Mouse (Mus musculus): ENCODE measurements at regions not wholly inside any gene's neighbourhood (a gene's known extent, or its start where the extent isn't known, plus 50 kb on each side); places are given as distances from the start of the nearest gene placed in this dataset.

DNA sequence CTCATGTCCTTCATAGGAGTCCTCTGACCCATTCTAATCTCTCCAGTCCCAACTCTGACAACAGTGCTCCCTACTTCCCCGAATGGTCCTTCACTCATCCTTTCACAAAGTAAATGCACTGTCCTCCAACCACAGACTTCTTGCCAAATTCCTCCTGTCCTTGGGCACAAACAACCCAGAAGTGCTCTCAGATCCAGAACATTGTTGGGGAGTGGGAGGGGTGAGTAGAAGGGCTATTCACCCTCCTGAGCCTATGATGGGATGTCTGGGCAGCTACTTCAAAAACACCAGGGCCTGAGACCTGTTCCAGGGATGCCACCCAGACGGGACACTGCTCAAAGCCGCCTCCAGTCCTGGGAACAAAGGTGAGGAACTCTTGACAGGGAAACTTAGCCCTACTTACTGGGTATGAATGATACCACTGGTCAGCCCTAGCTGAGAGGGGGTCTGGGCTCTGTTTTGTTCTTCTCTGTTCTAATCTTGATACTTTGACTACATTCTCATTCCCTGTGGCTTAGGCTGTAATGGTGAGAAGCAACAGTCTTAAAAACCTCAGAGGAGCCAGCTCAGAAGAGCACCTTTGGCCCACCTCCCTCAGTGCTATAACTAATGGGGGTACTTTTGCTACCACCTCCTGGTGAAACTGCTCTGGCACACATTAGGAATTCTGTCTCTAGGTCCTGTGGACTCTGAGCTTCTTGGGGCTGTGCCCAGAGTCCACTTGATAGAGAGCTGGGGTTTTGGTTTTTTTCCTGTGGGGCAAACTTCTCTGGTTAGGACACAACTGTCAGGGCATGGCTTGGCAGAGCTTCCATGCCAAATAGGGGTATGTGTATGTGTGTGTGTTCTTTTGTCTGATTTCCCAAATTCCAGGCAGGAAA lies 143.2 kb downstream of the Zfp36l1 start:
- no peak; the same call in 1 of the 2 replicates for TF ChIP-seq CTCF (IDR thresholded peaks at IDR 0.05; ENCODE audit: extremely low read depth, insufficient read length, insufficient replicate concordance, low read depth, low read length)
- no peak for TF ChIP-seq POLR2A (IDR thresholded peaks at IDR 0.05; ENCODE audit: low read depth, low read length)

Measured in small intestine, adult 2 months (tissue).